Mouse (Mus musculus) ovary, postnatal 10 days (tissue): ENCODE data around the gene Anapc11.

Experiments used
- DNase-seq: peaks from one replicate; pipeline ENCODE4 v3.0.0; 2022; ENCODE audit warnings: low spot score

Anapc11 gene

DNA sequence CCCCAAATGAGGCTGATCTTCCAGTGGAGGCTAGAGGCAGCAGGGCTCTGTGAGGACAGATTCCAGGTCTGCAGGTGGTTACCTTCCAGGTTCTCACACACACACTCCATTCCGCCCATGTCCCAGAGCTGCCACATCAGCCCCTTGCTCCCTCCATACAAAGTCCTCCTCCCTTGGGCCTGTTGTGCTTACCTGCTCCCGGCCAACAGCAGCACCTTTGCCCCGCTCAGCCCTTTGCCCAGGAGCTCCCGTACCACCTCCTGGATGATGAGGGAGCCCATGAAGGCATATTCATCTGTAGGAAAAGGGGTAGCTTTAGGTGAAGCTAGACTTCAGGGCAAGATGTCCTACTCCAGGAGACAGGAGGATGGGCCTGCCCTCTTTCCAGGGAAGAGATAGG lies 59.1 kb downstream of the Anapc11 start:
- DNase-seq: no peak
